Mouse (Mus musculus): ENCODE measurements around the gene Plscr3.

DNA sequence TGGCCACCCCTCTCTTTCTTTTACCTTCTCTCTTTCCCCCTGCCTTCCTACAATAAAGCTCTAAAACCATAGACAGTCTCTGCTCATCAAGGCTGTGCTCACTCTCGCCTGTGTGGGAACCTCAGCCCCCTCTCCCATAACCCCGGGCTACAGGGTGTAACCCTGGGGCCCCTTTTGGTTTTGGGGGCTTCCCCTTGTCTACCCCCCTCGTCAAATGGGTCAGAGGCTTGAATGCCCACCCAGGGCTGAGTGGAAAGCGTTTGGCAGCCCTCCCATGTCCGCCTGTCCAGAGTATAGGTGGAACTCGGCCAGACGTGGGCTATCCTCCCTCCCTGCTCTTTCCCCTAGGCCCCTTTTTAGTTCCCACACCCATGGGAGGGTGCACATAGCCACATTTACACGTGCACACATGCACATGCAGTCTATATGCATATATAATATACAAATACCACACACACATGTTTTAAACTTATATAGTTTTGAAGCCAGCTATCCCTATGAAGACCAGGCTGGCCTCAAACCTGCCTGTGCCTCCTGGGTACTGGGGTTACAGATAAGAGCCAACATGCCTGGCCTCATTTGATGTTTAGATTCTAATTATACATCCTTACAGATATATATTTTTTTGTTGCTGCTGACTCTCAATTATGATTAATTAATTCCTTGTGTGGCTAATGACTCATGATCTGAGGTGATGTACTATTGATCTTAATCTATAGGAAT, 18.1 kb downstream of the Plscr3 start:
- TF ChIP-seq CTCF (conservative IDR thresholded peaks at IDR 0.05; ENCODE audit: insufficient read depth, insufficient read length, low read depth, low read length) (no peak), POLR2A (IDR thresholded peaks at IDR 0.05; ENCODE audit: low read depth, low read length) (no peak)
